15 mouse cellular contexts compared by ENCODE assay signal in genomic region chr14:100713999-100714471, GRCm38 (mm10).
DNase-seq lines count a peak whose midpoint lies in the region; ATAC-seq lines count a peak whose summit lies in the region.
"Had no signal": no experiment of that assay in that cellular context is flagged by ENCODE, and none has a peak within 500 bp of the region (broad histone marks: within the 10 kb centered on the region; RNA-seq: fewer than 3 reads in every experiment).

No protein-coding gene starts in this region.

- intact Hi-C loops in heart, postnatal 10 days (cut with DNase I) = no loop called here
- intact Hi-C loops in left cerebral cortex, postnatal 36 days (cut with DNase I) = no loop called here

- no peak for DNase-seq in neural tube, embryonic 11.5 days (ENCODE audit: low spot score)
- no peak for DNase-seq in neural tube, embryonic 10.5 days (ENCODE audit: extremely low spot score, low spot score)
- no peak for DNase-seq in ovary, postnatal 10 days (ENCODE audit: low spot score)
- DNase-seq in heart, postnatal 10 days = no peak
- DNase-seq in left cerebral cortex, postnatal 36 days (ENCODE audit: low spot score in 2 of 2) = no peak
- DNase-seq: adrenal gland, postnatal 25 days; gastrocnemius, postnatal 36 days; right cerebral cortex, postnatal 25 days; thymus, adult 2 months had no signal

- no peak overlapping the region for H3K4me2 ChIP-seq in neural tube, embryonic 11.5 days (ENCODE audit: low read depth)
- no peak overlapping the region for H3K4me2 ChIP-seq in hindbrain, embryonic 15.5 days
- H3K4me2 ChIP-seq in midbrain, embryonic 16.5 days (ENCODE audit: low read length) = no peak overlapping the region
- H3K4me2 ChIP-seq in liver, embryonic 12.5 days = no peak overlapping the region
- H3K4me2 ChIP-seq: embryonic facial prominence, embryonic 13.5 days; heart, embryonic 12.5 days had no signal

- no peak overlapping the region for H3K9ac ChIP-seq in neural tube, embryonic 11.5 days (ENCODE audit: low read length)
- no peak overlapping the region for H3K9ac ChIP-seq in hindbrain, embryonic 15.5 days
- no peak overlapping the region for H3K9ac ChIP-seq in midbrain, embryonic 16.5 days (ENCODE audit: low read depth, low read length)
- H3K9ac ChIP-seq in liver, embryonic 12.5 days = no peak overlapping the region
- H3K9ac ChIP-seq: embryonic facial prominence, embryonic 13.5 days; heart, embryonic 12.5 days had no signal

- ATAC-seq in neural tube, embryonic 11.5 days (ENCODE audit: insufficient read depth, low FRiP score, low TSS enrichment) = peak; percentile 61
- peak; percentile 63 for ATAC-seq in hindbrain, embryonic 15.5 days (ENCODE audit: low FRiP score, low read depth)
- peak; percentile 73 for ATAC-seq in midbrain, embryonic 16.5 days
- no peak for ATAC-seq in liver, embryonic 12.5 days

- 71% methylated on average over 4 of the region's 4 CpGs for WGBS in neural tube, embryonic 11.5 days
- WGBS in hindbrain, embryonic 15.5 days = 27% methylated on average over 4 of the region's 4 CpGs
- whole genome bisulfite sequencing in midbrain, embryonic 16.5 days = 24% methylated on average over 4 of the region's 4 CpGs
- WGBS in liver, embryonic 12.5 days (ENCODE audit: insufficient replicate concordance) = 67% methylated on average over 4 of the region's 4 CpGs

- no peaks in the 10 kb centered on the region for H3K4me1 ChIP-seq in neural tube, embryonic 11.5 days (ENCODE audit: control insufficient read depth, insufficient read depth, low read length)
- H3K4me1 ChIP-seq in hindbrain, embryonic 15.5 days (replicated peaks) = peaks cover 18% of the 10 kb centered on the region
- peaks cover 16% of the 10 kb centered on the region; the same call in 1 of the 2 replicates for H3K4me1 ChIP-seq in midbrain, embryonic 16.5 days (ENCODE audit: control insufficient read depth, insufficient read depth, low read length)
- no peaks in the 10 kb centered on the region for H3K4me1 ChIP-seq in liver, embryonic 12.5 days
- H3K4me1 ChIP-seq: embryonic facial prominence, embryonic 13.5 days; heart, embryonic 12.5 days; megakaryocyte, embryonic 14.5 days had no signal

- peak overlapping the region; percentile 24; the same call in 1 of the 2 replicates for H3K27ac ChIP-seq in neural tube, embryonic 11.5 days (ENCODE audit: low read depth, low read length)
- peak overlapping the region; percentile 59 for H3K27ac ChIP-seq in hindbrain, embryonic 15.5 days (replicated peaks)
- H3K27ac ChIP-seq in midbrain, embryonic 16.5 days (ENCODE audit: low read length) = peak overlapping the region; percentile 74
- H3K27ac ChIP-seq in liver, embryonic 12.5 days = no peak overlapping the region
- H3K27ac ChIP-seq: embryonic facial prominence, embryonic 13.5 days had no signal

- H3K4me3 ChIP-seq in neural tube, embryonic 11.5 days (ENCODE audit: low read depth, low read length) = no peak overlapping the region
- no peak overlapping the region for H3K4me3 ChIP-seq in hindbrain, embryonic 15.5 days
- H3K4me3 ChIP-seq in midbrain, embryonic 16.5 days (ENCODE audit: low read depth, low read length) = no peak overlapping the region
- H3K4me3 ChIP-seq in liver, embryonic 12.5 days = no peak overlapping the region
- H3K4me3 ChIP-seq: embryonic facial prominence, embryonic 13.5 days; heart, embryonic 12.5 days; megakaryocyte, embryonic 14.5 days had no signal

- H3K27me3 ChIP-seq in neural tube, embryonic 11.5 days (ENCODE audit: control insufficient read depth, insufficient read depth, low read length) = no peaks in the 10 kb centered on the region
- H3K27me3 ChIP-seq in hindbrain, embryonic 15.5 days = no peaks in the 10 kb centered on the region
- H3K27me3 ChIP-seq in midbrain, embryonic 16.5 days (ENCODE audit: control insufficient read depth, insufficient read depth, low read depth, low read length) = no peaks in the 10 kb centered on the region
- no peaks in the 10 kb centered on the region for H3K27me3 ChIP-seq in liver, embryonic 12.5 days (replicated peaks)
- H3K27me3 ChIP-seq: embryonic facial prominence, embryonic 13.5 days; heart, embryonic 12.5 days; megakaryocyte, embryonic 14.5 days had no signal

- H3K36me3 ChIP-seq in neural tube, embryonic 11.5 days (ENCODE audit: control insufficient read depth, insufficient read depth, low read length) = no peaks in the 10 kb centered on the region
- no peaks in the 10 kb centered on the region for H3K36me3 ChIP-seq in hindbrain, embryonic 15.5 days
- no peaks in the 10 kb centered on the region for H3K36me3 ChIP-seq in midbrain, embryonic 16.5 days (ENCODE audit: control insufficient read depth, insufficient read depth, low read length)
- H3K36me3 ChIP-seq in liver, embryonic 12.5 days = no peaks in the 10 kb centered on the region
- H3K36me3 ChIP-seq: embryonic facial prominence, embryonic 13.5 days; heart, embryonic 12.5 days had no signal

- no peaks in the 10 kb centered on the region for H3K9me3 ChIP-seq in neural tube, embryonic 11.5 days (ENCODE audit: control insufficient read depth, low read length)
- no peaks in the 10 kb centered on the region for H3K9me3 ChIP-seq in hindbrain, embryonic 15.5 days
- H3K9me3 ChIP-seq in midbrain, embryonic 16.5 days (replicated peaks; ENCODE audit: control insufficient read depth, low read length, poor library complexity, severe bottlenecking) = 0 out of 2 replicates have a peak, but pooled peaks cover 4% of the 10 kb centered on the region
- no peaks in the 10 kb centered on the region for H3K9me3 ChIP-seq in liver, embryonic 12.5 days (replicated peaks)
- H3K9me3 ChIP-seq: embryonic facial prominence, embryonic 13.5 days had no signal
